Mouse (Mus musculus): ENCODE data around the gene Thpo. TPM values are rescaled to one million over a fixed set of nuclear protein-coding genes. Genes with fewer than 3 reads are reported as not detected.

Thpo gene
- total and polyA plus RNA-seq, 3 experiments: not detected

DNA sequence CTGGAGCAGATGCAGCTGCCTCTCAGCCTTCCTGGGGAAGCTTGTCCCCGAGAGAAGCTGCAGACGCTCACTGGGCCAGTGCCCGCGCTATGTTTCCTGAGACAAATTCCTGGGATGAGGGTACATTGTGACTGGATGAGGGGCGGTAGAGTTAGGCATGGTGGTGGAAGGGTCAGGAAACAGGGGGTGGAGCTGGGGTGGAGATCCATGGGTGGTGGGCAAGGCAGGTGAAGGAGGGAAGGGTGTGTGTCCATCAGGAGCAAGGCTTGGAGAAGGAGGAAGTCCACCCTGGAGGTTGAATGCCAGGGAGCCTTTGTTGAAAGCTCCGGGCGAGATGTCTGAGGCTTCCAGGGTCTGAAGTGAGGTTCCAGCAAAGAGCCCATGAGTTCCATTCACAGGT is 9.0 kb downstream of the Thpo start:
- no peak for TF ChIP-seq ETS1 (IDR thresholded peaks at IDR 0.05; ENCODE audit: low read depth, low read length)
- TF ChIP-seq CHD1 (IDR thresholded peaks at IDR 0.05; ENCODE audit: low read depth, low read length): no peak
- TF ChIP-seq KAT2A (conservative IDR thresholded peaks at IDR 0.05; ENCODE audit: low read depth, low read length): no peak
- TF ChIP-seq POLR2AphosphoS2 (IDR thresholded peaks at IDR 0.05; ENCODE audit: low read length): no peak
- no peak for TF ChIP-seq UBTF (IDR thresholded peaks at IDR 0.05; ENCODE audit: borderline replicate concordance, insufficient read depth, low read depth, low read length)
- no peak for TF ChIP-seq MEF2A (IDR thresholded peaks at IDR 0.05; ENCODE audit: extremely low read depth, insufficient replicate concordance, low read depth, low read length, poor library complexity, severe bottlenecking)
- TF ChIP-seq ZKSCAN1 (IDR thresholded peaks at IDR 0.05; ENCODE audit: low read depth, low read length): no peak
- no peak for TF ChIP-seq MAX (IDR thresholded peaks at IDR 0.05; ENCODE audit: low read length)
- TF ChIP-seq USF2 (IDR thresholded peaks at IDR 0.05; ENCODE audit: borderline replicate concordance in 1 of 2, insufficient read depth in 1 of 2, low read depth in 1 of 2, low read length in 2 of 2): no peak
- no peak for DNase-seq (ENCODE audit: low read depth, low spot score)
- no peak overlapping the region for H3K27ac ChIP-seq (ENCODE audit: control insufficient read depth, low read depth, low read length)
- no peaks in the 10 kb centered on the region for H3K4me1 ChIP-seq (ENCODE audit: control insufficient read depth in 1 of 2, insufficient read depth in 2 of 2, low read length in 2 of 2)
- no peaks in the 10 kb centered on the region for H3K79me2 ChIP-seq (ENCODE audit: control insufficient read depth, insufficient read depth, low read length, poor library complexity)
- H3K9ac ChIP-seq (ENCODE audit: control insufficient read depth, low read depth, low read length, poor library complexity, severe bottlenecking): no peak overlapping the region
- no peaks in the 10 kb centered on the region for H3K9me3 ChIP-seq (replicated peaks; ENCODE audit: insufficient read depth, low read length)
- H3K4me3 ChIP-seq (ENCODE audit: control insufficient read depth in 1 of 2, insufficient read depth in 1 of 2, low read depth in 2 of 2, low read length in 2 of 2): no peak overlapping the region
- no peaks in the 10 kb centered on the region; a peak in 1 of 4 replicates for H3K27me3 ChIP-seq (ENCODE audit: control insufficient read depth in 1 of 2, insufficient read depth in 2 of 2, low read length in 2 of 2)
- no peaks in the 10 kb centered on the region; a peak in 1 of 4 replicates for H3K36me3 ChIP-seq (ENCODE audit: control insufficient read depth in 1 of 2, insufficient read depth in 2 of 2, low read length in 2 of 2)

DNA sequence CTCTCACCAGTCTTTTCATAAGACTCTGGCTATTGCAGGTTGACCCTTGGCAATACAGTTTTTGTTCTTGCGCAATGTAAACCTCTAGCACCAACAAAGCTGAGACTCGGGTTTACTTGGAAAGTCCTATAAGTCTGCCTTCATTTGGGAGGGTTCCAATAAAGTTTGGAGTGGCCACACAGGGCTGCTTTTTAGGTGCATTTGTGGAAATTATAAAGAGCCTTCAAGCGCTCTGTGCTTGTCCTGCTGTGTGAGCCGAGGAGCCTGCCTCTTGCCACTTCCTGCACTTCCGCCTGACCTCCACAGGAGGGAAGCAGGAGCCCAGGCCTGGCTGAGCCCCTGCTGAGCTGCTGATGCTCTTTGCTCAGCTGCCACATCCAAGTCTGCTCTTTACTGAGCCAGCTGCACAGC is 10.0 kb downstream of the Thpo start:
- peak; percentile 50 for DNase-seq (ENCODE audit: low read depth, low spot score)
- H3K79me2 ChIP-seq (ENCODE audit: control insufficient read depth, insufficient read depth, low read length, poor library complexity): no peaks in the 10 kb centered on the region
- H3K27ac ChIP-seq (ENCODE audit: control insufficient read depth, low read depth, low read length): no peak overlapping the region
- H3K9ac ChIP-seq (ENCODE audit: control insufficient read depth, low read depth, low read length, poor library complexity, severe bottlenecking): no peak overlapping the region
- no peaks in the 10 kb centered on the region for H3K4me1 ChIP-seq (ENCODE audit: control insufficient read depth in 1 of 2, insufficient read depth in 2 of 2, low read length in 2 of 2)
- H3K27me3 ChIP-seq (ENCODE audit: control insufficient read depth in 1 of 2, insufficient read depth in 2 of 2, low read length in 2 of 2): no peaks in the 10 kb centered on the region
- no peak overlapping the region for H3K4me3 ChIP-seq (ENCODE audit: control insufficient read depth in 1 of 2, insufficient read depth in 1 of 2, low read depth in 2 of 2, low read length in 2 of 2)
- no peaks in the 10 kb centered on the region; a peak in 1 of 4 replicates for H3K36me3 ChIP-seq (ENCODE audit: control insufficient read depth in 1 of 2, insufficient read depth in 2 of 2, low read length in 2 of 2)
- no peaks in the 10 kb centered on the region for H3K9me3 ChIP-seq (replicated peaks; ENCODE audit: insufficient read depth, low read length)
- TF ChIP-seq UBTF (IDR thresholded peaks at IDR 0.05; ENCODE audit: borderline replicate concordance, insufficient read depth, low read depth, low read length): no peak
- no peak for TF ChIP-seq CHD1 (IDR thresholded peaks at IDR 0.05; ENCODE audit: low read depth, low read length)
- peak in 2 of 3 experiments; percentile 58; a peak in 5 of 6 replicates for TF ChIP-seq CTCF (IDR thresholded peaks at IDR 0.05 in 2 of 3, conservative IDR thresholded peaks at IDR 0.05 in 1 of 3; ENCODE audit: control insufficient read depth in 1 of 3, insufficient read depth in 1 of 3, low read depth in 2 of 3, low read length in 3 of 3, poor library complexity in 1 of 3, severe bottlenecking in 1 of 3)
- TF ChIP-seq ETS1 (IDR thresholded peaks at IDR 0.05; ENCODE audit: low read depth, low read length): no peak
- peak; percentile 55 for TF ChIP-seq RAD21 (IDR thresholded peaks at IDR 0.05; ENCODE audit: low read depth, low read length)
- TF ChIP-seq SMC3 (IDR thresholded peaks at IDR 0.05; ENCODE audit: low read depth, low read length): peak; percentile 55

DNA sequence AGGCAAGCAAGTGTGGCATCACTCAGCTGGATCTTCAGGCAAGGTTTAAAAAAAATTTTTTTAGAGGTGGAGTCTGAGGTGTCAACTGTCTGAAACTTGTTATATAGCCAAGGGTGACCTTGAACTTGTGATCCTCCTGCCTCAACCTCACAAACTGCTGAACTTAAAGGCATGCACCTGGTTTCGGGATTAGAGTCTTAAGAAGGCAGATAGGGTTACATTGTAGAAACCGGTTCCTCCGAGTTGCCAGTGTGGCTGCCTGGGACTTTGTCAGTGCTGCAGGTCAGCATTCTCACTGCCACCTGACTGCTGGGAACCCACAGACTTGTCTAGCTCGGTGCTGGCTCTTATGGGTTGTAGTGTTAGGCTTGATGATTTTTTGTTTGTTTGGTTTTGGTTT is 11.1 kb downstream of the Thpo start:
- Histone ChIP-seq H3K9ac (ENCODE audit: control insufficient read depth, low read depth, low read length, poor library complexity, severe bottlenecking) (no peak overlapping the region), H3K36me3 (ENCODE audit: control insufficient read depth in 1 of 2, insufficient read depth in 2 of 2, low read length in 2 of 2) (peaks cover 0 to 4% of the 10 kb centered on the region in 2 experiments; a peak in 3 of 4 replicates), H3K79me2 (ENCODE audit: control insufficient read depth, insufficient read depth, low read length, poor library complexity) (peaks cover 4% of the 10 kb centered on the region), H3K27me3 (ENCODE audit: control insufficient read depth in 1 of 2, insufficient read depth in 2 of 2, low read length in 2 of 2) (no peaks in the 10 kb centered on the region), H3K4me1 (ENCODE audit: control insufficient read depth in 1 of 2, insufficient read depth in 2 of 2, low read length in 2 of 2) (no peaks in the 10 kb centered on the region), H3K9me3 (replicated peaks; ENCODE audit: insufficient read depth, low read length) (no peaks in the 10 kb centered on the region), H3K4me3 (ENCODE audit: control insufficient read depth in 1 of 2, insufficient read depth in 1 of 2, low read depth in 2 of 2, low read length in 2 of 2) (no peak overlapping the region), H3K27ac (ENCODE audit: control insufficient read depth, low read depth, low read length) (no peak overlapping the region)
- no peak for DNase-seq (ENCODE audit: low read depth, low spot score)
- TF ChIP-seq E2F4 (IDR thresholded peaks at IDR 0.05; ENCODE audit: borderline replicate concordance, low read depth, low read length) (no peak), CHD2 (IDR thresholded peaks at IDR 0.05; ENCODE audit: low read length) (no peak), MAZ (IDR thresholded peaks at IDR 0.05; ENCODE audit: low read depth, low read length) (no peak), JUND (IDR thresholded peaks at IDR 0.05; ENCODE audit: low read depth, low read length) (no peak), POLR2A (IDR thresholded peaks at IDR 0.05; ENCODE audit: control insufficient read depth in 1 of 2, insufficient read depth in 1 of 2, low read depth in 1 of 2, low read length in 2 of 2, poor library complexity in 1 of 2) (no peak), SMC3 (IDR thresholded peaks at IDR 0.05; ENCODE audit: low read depth, low read length) (no peak), NRF1 (IDR thresholded peaks at IDR 0.05; ENCODE audit: insufficient read depth, low read depth, low read length, poor library complexity, severe bottlenecking) (no peak), NELFE (IDR thresholded peaks at IDR 0.05; ENCODE audit: low read depth, low read length) (no peak), UBTF (IDR thresholded peaks at IDR 0.05; ENCODE audit: borderline replicate concordance, insufficient read depth, low read depth, low read length) (no peak), ZNF384 (IDR thresholded peaks at IDR 0.05; ENCODE audit: low read depth, low read length) (no peak), ELF1 (IDR thresholded peaks at IDR 0.05; ENCODE audit: low read depth, low read length) (no peak), CTCF (IDR thresholded peaks at IDR 0.05 in 2 of 3, conservative IDR thresholded peaks at IDR 0.05 in 1 of 3; ENCODE audit: control insufficient read depth in 1 of 3, insufficient read depth in 1 of 3, low read depth in 2 of 3, low read length in 3 of 3, poor library complexity in 1 of 3, severe bottlenecking in 1 of 3) (no peak), ZKSCAN1 (IDR thresholded peaks at IDR 0.05; ENCODE audit: low read depth, low read length) (no peak), RAD21 (IDR thresholded peaks at IDR 0.05; ENCODE audit: low read depth, low read length) (no peak), GABPA (IDR thresholded peaks at IDR 0.05; ENCODE audit: low read depth, low read length) (no peak), CHD1 (IDR thresholded peaks at IDR 0.05; ENCODE audit: low read depth, low read length) (no peak), USF2 (IDR thresholded peaks at IDR 0.05; ENCODE audit: borderline replicate concordance in 1 of 2, insufficient read depth in 1 of 2, low read depth in 1 of 2, low read length in 2 of 2) (no peak), MYC (IDR thresholded peaks at IDR 0.05; ENCODE audit: low read depth, low read length) (no peak)

Data from MEL (cell line).